Mouse (Mus musculus): ENCODE results near the gene 4930595D18Rik.

DNA sequence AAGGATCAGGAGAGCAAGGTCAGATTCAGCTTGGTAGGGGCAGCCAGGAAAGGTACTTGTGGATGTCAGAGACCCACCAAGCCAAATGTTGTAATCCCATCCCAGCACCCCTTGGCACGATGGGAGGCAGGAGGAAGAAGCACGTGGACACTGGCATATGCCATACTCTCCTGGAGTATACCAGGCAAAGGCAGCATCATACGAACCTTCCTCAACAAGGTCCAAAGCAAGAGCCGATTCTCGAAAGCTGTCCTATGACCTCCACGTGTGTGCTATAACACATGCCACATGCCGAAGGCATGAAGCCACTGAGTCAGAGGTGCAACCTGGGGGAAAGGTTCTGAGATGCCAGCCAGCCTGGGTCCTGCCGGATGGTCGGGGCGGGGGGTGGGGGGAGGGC, 23.4 kb downstream of the 4930595D18Rik start:
- no peak for TF ChIP-seq CTCF (IDR thresholded peaks at IDR 0.05; ENCODE audit: control insufficient read depth, insufficient read depth, insufficient replicate concordance, low read depth, low read length)
- no peak for TF ChIP-seq POLR2A (IDR thresholded peaks at IDR 0.05; ENCODE audit: control insufficient read depth, low read depth, low read length)

Data from testis, adult 2 months (tissue).